Mouse (Mus musculus): Measurements from ENCODE around the gene Ahctf1.
"Not testable (repeated sequence)": the region's sequence is repeated elsewhere in the genome, so short reads cannot be mapped to it uniquely, and the experiment has no call there.

Gene Ahctf1

DNA sequence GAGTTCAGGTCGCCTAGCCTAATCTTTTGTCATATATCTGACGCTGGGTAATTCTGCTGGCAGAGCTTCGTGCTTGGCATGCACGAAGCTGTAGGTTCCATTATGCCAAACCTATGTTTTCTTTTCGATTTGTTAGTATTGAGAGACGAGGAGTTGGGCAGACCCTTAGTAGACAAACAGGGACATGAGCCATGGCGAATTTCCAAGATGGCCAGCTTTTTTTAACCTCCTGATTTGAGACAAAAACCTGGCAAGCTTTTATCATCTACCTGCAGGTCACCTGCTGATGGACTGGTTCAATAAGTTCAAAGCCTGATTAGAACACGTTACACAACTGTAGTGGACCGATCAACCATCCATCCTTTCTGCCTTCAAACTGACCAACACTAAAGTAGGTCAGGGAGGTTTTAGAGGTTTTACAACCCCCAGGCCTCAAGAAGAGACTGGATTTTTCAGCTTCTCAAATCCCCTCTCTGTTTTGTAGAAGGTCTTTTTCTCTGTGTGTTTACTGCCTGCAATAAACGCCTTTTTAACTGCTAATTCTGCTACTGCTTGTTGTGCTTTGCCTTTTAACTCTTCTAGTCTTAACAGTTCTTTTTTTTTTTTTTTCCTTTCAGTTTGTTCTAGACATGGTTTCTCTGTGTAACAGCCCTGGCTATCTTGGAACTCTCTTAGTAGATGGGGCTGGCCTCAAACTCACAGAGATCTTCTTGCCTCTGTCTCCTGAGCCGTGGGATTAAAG is 831 bp upstream of the Ahctf1 start:
- no peak for DNase-seq (ENCODE audit: low read depth)

DNA sequence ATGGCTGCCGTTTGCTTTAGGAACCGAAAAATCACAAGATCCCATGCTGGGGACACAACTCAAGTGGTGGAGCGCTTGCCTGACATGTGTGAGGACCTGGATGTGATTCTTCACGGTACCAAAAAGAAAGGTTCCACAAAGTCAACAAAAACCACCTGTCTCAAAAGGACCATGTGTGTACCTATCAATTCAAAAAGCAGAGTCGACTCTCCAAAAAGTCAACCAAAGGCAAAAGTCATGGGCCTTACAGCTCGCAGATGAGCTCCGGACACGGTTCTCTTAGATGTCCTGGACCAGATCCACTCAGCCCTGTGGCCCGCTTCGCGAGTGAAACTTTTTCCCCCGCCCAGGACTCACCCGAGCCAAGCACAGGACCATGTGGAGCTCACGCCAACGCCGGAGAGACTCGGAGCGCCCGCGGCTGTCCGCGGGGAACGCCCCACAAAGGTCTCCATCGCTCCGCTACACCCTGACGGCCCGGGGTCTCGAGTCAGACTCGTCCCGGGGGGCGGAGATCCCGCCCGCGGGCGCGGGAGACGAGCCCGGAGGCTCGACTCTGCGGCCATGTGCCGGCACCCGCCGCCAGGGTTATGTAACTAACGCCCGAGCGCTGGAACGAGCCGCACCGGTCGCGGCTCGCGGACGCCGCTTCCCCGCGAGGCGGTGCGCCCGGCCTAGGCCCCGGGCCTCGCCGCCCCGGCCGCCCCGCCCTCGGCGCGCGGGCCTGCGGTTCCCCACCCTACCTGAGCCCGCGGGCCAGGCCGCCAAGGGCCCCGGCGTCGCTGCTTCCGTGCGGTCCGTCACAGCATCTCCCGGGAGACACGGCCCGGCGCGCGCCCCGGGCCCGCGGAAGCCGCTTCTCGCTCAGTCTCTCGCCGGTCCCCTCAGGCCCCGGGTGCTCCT is 619 bp downstream of the Ahctf1 start, which contains the start of gene Gm10518:
Gm10518 (plus strand) TSS at position 767 of the 903 bp plus-strand sequence.
- DNase-seq (ENCODE audit: low read depth), result no peak

DNA sequence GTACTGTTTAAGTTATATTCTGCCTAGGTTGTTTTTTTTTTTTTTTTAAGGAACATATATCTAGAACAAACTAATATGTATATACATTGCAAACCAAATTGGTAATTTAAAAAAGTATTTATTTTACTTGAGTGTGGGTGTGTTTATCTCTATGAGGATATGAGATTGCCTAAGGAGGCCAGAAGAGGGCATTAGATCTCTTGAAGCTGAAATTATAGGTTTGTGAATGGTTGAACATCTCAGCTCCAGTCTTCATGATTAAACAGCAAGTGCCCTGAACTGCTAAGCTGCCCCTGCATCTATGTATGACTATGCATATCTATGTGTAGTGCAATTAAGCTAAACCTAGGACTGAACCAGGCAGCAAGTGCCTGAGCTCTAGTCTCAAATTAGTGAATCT is 4.7 kb downstream of the Ahctf1 start:
- DNase-seq (ENCODE audit: low read depth), result no peak

DNA sequence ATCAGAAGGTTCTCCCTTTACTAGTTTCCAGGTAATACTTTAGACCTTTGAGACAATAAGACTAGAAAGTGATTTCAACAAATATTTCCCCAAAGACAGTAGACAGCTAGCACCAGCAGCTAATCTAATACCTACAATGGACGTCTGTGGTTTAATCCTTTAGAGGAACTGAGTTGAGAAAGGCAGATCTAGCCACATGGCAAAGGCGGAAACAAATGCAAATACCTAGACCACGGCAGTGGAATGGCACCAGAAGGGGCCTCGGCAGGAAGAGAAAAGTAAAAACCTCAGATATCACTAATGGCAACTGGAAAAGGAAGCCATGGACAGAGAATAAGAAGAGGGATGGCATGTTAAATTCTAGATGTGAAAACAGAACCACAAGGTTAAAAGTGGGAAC is 16.2 kb downstream of the Ahctf1 start:
- DNase-seq (ENCODE audit: low read depth), result no peak

DNA sequence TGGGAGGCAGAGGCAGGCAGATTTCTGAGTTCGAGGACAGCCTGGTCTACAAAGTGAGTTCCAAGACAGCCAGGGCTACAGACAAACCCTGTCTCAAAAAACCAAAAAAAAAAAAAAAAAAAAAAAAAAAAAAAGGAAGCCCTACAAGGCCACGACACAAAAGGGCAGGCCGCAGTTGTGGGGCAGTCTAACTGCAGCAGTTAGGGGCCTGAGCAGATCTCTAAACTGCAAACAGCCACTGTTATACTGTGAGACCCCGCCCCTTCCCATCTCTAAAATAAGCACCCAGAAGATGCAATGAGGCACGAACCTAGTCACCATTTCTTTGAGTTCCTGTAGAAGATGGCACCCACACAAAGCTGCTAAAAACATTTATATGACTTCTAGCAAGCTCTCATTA is 18.0 kb downstream of the Ahctf1 start:
- no peak for DNase-seq (ENCODE audit: low read depth)

DNA sequence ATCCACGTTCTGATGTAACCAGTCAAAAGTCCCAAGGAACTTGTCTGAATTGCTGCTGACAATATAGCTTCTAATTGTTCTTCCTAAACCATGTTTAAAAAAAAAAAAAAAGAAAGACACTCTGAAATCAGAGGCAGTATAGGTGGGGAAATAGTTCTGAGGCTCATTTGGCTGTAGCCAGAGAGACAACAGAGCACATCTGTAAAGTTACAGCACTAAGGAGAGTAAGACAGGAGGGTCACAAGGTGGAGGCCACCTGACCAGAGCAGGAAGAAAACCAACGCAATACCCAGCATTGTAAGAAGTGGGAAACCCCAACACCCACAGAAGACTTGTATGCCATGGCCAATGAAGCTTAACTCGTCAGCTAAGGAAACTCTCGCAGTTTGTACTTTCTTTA is 19.4 kb downstream of the Ahctf1 start:
- DNase-seq (ENCODE audit: low read depth), result no peak

DNA sequence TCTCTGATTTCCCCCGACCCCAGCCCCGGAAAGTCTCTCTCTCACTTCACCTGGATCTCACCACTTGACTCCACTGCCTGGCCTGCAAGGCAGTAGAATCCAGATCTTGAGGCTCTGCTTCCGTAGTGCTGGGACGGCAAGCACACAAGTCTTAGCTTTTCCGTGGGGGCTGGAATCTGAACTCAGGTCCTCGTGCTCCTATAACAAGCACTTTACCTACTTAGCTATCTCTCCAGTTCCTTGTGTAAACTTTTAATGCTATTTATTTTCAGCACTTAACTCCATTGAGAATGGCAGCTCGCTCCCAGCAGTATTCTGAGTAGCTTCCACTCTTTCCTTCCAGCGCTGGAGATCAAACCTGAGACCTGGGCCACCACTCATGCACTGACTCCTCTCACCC is 26.6 kb downstream of the Ahctf1 start:
- no peak for DNase-seq (ENCODE audit: low read depth)

DNA sequence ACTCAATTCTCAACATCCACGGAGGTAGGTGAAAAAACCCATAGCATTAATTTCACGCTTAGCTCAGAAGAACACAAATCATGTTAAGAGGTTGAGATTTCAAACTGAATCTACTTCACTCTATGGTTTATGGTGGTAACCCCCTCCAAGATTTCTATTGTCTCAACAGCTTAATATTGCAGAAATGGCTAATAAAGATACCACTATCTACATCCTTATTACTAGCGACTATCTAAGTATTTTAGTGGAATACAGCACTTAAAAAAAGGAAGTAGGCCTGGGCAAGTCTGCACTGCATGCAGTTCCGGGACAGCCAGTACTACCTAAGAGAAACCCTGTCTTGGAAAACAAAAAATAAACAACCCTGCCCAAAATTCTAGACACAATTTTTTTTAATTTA is 42.9 kb downstream of the Ahctf1 start:
- no peak for DNase-seq (ENCODE audit: low read depth)

DNA sequence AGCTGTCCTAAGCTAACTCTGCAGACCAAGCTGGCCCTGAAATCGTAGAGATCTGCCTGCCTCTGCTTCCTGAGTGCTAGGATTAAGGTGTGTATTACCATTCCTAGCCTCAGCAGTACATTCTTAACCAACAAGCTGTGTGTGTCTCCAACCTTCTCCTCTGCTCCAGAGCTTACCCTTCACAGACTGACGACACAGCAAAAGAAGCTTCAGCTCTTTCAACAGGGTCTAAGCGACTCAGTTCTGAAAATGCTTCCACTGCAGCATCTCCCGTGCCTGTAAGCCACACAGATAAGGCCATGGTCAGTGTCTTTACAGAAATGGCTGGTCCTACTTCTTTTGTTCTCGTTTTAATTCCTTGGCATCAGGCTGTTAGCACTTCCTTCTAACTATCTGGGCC is 43.4 kb downstream of the Ahctf1 start:
- DNase-seq (ENCODE audit: low read depth), result no peak

DNA sequence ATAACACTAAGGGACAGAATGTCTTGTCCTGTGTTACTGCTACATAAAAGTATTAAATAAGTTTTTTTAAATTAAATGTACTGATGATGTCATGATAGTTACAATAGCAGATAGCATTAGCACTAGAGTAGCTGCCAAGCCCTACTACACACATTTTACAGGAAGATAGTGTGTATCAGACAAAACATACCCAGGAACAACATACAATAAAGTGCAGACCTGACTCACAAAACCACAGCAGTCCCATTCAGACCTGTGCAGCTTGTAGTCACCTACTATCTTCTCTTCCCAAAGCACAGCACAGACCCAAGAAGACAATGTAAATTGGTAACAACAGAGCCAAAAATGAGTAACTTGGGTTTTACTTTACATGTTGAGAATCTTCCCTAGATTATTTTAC is 47.0 kb downstream of the Ahctf1 start:
- DNase-seq (ENCODE audit: low read depth), result no peak

DNA sequence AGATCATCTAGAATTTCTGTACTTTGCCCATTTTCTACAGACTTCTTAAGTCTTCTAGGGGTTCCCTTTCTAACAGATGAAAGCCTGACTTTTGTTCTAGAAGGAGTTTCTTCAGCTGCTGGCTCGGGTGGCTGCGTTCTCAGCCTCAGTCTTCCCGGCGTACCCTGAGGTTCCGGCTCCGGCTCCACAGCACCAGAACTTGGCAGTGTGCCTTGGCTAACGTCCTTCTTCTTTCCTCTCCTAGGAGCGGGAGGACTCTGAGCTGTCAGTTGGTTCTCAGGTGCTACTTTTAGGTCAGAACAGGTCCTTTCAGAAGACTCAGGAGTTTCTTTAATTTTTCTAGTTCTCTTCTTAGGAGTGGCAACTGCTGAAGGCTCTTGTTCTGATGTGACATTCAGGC is 50.5 kb downstream of the Ahctf1 start:
- DNase-seq (ENCODE audit: low read depth), result no peak

DNA sequence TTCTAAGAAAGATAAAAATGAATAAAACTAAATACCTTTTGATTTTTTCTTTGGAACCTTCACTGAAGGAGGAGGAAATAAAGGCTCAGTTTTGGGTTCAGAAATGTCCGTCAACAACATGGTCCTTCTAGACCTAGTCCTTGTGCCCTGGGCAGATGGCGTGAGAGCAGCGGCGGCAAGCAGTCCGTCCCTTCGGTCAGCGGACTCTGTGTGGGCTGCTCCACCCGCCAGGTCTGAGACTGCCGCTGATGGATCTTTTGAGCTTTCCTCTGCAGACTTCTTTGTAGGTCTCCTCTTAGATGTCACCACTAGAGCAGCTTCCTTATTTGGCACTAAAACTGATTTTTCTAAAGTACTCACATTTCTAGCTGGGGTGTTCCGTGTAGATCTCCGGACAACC is 51.2 kb downstream of the Ahctf1 start:
- no peak for DNase-seq (ENCODE audit: low read depth)

DNA sequence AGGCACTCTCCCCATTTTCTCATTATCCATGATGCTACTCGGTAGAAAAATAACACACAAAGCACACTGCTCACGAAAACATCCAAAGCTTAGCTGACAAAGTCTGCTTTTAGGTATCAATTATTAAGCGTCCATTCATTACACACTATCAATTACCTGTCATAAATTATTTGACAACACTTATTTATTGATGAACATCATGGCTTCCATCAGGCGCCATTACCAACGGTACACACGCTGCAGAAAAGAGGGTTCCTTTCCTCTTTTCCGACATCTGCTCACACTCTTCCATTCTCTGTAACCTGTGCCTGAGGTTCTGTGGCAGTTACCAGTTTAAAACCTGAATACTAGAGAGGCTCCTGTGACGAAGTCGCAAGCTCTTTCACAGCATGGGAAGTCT is 58.3 kb downstream of the Ahctf1 start, which contains the start of gene Kif28:
Kif28 (minus strand) TSS at position 101 of the 400 bp plus-strand sequence.
- no peak for DNase-seq (ENCODE audit: low read depth)

DNA sequence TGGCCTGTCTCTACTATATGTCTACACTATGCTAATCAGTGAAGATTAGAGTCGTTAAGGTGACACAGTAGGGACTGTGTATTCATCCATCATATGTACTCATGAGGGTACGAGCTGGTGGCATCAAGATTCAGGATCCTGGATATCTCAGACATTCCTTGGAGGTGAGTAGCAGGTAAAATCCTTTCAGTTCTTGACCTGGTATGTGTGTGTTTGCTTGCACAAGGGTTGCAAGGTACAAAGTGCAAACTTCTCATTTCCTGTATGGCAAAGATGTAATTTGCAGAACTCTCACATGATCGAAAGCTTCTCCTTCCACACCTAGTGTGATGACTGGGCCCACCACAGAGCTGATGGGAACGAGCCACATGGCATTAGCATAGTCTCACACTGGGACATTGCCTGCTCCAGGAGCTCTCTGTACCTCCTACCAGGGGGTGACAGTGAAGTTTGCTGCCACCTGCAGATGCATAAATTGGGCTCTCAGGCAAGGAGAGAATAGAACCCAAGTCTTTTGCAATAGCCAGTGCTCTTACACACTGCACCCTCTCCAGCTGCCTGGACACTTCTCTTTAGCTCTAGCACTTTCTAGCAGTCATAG is 59.8 kb downstream of the Ahctf1 start:
- DNase-seq (ENCODE audit: low read depth), result no peak

DNA sequence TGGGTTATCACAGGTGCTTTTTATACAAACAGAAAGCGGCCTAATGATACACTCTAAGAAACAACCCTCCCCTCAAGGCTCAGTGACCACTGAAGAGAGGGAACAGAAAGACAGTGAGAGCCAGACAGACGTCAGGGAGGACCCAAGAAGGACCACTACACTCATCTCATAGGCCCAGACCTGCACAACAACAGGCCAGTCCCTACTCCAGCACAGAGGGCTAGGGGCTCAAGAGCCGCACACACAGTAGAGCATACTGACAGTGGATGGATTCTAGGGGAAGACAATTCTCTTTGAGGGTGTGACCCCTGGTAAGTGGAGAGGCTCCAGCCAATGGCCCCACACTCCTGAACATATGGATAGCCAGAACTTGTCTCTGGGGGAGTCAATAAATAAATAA is 67.0 kb downstream of the Ahctf1 start:
- no peak for DNase-seq (ENCODE audit: low read depth)

DNA sequence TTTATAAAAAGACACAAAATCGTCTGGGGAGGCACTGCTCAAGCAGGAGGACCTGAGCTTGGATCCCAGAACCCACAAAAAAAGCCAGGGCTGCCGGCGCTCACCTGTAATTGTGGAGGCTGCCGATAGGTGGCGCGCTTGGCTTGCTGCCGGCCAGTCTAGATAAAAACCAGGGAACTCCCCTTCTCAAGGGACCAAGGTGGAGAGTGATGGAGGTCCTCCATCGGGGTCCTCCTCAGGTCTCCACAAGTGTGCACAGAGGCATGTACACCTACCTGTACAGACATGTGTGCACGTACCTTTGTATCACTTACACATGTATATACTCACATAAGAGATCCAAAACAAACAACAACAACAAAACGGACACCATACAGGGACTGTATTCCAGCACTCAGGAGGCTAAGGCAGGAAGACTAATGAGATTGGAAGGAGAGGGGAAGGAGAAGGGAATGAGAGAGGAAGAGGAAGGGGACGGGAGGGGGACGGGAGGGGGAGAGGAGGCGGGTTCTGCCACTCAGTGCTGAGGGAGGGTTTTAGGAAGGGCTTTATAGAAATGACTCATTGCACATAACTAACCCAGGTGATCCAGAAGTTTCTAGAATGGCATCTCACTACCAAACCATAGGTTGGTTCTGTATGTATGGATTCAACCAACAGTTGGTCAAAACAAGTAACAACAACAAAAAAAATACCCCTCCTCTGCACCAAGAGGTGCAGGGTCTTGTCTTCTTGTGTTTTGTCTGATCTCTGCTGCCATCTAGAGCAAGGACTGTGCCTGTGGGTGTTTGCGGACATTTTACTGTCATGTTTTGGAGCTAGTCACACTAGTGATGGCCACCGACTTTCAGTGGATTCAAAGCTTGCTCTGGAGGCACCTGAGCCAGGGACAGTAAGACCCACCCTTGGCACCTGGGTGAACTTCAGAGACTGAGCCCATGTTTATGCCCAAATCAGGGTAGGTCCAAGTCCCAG is 68.7 kb downstream of the Ahctf1 start:
- peak; percentile 34 for DNase-seq (ENCODE audit: low read depth)

DNA sequence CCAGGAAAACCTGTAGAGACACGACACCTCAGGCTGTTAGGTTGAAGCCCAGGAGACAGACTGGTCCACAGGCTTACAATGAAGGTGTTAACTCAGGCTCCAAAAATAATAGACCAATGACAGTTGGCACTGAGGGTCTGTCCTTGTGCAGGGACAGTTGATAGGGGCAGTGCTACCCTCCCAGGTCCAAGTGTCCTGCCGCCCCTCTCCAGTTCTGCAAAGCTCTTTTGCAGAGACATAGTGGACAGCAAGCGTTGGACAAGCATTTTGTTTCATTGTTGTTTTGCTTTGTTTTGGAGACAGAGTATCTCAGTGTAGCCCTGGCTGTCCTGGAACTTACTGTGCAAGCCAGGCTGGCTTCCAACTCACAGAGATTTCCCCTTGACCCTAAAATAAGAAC is 72.1 kb downstream of the Ahctf1 start:
- DNase-seq (ENCODE audit: low read depth), result no peak

DNA sequence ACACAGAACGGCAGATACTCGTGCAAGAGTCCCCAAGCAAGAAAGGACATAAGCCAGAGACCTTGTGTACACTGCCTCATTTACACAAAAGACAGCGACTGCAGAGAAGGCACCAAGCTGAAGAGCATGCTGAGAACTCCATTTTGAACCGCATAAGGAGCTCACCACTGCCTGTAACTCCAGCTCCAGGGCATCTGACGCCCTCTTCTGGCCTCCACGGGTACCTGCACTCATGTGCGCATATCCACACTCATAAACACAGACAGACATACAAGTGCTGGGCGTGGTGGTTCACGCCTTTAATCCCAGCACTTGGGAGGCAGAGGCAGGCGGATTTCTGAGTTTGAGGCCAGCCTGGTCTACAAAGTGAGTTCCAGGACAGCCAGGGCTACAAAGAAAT is 74.8 kb downstream of the Ahctf1 start:
- no peak for DNase-seq (ENCODE audit: low read depth)

DNA sequence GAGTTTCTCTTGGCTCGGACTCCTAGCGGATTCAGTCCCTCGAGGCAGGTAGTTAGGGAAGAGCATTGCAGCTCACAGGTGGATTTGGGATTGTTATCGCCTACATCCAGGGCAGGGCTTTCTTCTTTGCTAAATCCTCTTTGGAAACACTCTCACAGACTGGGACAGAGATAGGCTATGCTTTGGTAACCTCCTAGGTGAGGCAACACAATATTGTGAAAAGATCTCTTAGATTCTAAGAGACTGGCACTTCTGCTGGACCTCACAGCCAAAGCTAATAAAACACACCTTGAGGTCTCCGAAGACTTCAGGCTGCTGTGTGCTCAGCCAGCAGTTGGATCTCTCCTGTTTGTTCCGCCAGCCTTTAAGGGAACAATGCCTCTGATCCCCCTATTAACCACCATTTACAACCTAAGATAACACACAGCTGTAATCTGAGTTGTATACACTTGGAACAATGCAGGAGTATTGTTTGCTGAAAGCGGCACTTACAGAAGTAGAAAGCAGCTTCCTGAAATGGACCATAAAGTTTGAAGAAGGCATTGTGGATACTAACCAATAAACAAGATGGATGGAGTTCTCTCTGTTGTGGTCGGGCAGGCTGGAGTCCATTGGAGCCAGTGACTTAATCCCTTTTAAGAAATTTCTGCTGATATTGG is 80.5 kb downstream of the Ahctf1 start:
- DNase-seq (ENCODE audit: low read depth), result no peak

DNA sequence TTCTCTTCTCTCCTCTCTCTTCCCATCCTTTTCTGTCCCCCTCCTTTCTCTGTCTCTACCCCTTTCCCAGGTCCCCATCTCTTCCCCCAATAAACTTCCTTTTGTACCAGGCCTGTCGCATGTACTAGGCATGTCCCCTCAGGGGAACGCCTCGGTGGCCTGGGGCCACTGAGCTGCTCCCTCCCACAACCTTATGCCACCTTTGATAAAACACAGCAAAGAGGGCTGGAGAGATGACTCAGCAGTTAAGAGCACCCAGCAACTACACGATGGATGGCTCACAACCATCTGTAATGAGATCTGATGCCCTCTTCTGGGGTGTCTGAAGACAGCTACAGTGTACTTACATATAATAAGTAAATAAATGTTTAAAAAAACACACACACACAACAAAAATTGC is 87.7 kb downstream of the Ahctf1 start:
- no peak for DNase-seq (ENCODE audit: low read depth)

DNA sequence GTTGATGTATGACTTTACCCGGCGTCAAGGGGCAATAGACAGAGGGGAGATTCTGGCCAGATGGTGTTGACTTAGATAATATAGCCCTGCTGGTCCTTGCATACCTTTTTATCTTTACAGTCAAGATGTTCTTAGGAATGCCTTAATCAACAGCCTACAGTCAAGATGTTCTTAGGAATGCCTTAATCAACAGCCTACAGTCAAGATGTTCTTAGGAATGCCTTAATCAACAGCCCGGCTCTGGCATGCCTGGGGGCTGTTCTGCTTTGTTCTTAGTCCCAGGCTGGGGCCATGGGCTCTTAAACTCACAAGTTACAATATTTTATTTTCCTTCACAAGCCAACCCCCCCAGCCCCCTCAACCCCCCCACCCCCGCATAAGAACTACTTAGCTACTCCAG is 88.2 kb downstream of the Ahctf1 start:
- not testable (repeated sequence) for DNase-seq (ENCODE audit: low read depth)
